Mouse (Mus musculus) megakaryocyte-erythroid progenitor cell, adult 5-6 weeks (primary cell): ENCODE data around the gene Plcl1. TPM values are rescaled to one million over a fixed set of nuclear protein-coding genes. Genes with fewer than 3 reads are reported as not detected.

Experiments used
- ATAC-seq: replicated peaks from 2 replicates; pipeline ENCODE4 v1.8.0; 2016; ENCODE audit warnings: mild to moderate bottlenecking, inconsistent platforms; ENCODE audit not compliant: severe bottlenecking, poor library complexity, low FRiP score, low TSS enrichment
- total RNA-seq, 2 experiments: library from RNA; stranded (forward) in 1 of 2; stranded (reverse) in 1 of 2; fragments of 200-1000, 215-1000 nt in 1 of 2; fragments of >200 nt in 1 of 2; fragmentation: Nextera tagmentation in 1 of 2; gene quantifications; 2 replicates each; pipeline ENCODE4 v1.2.3; 2014 to 2017

Plcl1 gene
- total RNA-seq, 2 experiments from 2014 or later, result not detected

GRCm38 (mm10) chr1:55738746-55739365 lies 333.1 kb downstream of the Plcl1 start:
- ATAC-seq, result no peak

GRCm38 (mm10) chr1:55741885-55742284 lies 336.2 kb downstream of the Plcl1 start:
- ATAC-seq, result no peak

- ATAC-seq, result no peak
These were observed 342.8 kb downstream of the Plcl1 start for GRCm38 (mm10) chr1:55748516-55748915.

- no peak for ATAC-seq
These were observed 344.0 kb downstream of the Plcl1 start for GRCm38 (mm10) chr1:55749770-55750169.

GRCm38 (mm10) chr1:55755742-55756141 lies 350.0 kb downstream of the Plcl1 start:
- ATAC-seq, result peak; percentile 67; the same call in 1 of the 2 replicates

- no peak for ATAC-seq
These were observed 356.6 kb downstream of the Plcl1 start for GRCm38 (mm10) chr1:55762284-55762683.

- no peak for ATAC-seq
These were observed 357.4 kb downstream of the Plcl1 start for GRCm38 (mm10) chr1:55763171-55763570.

GRCm38 (mm10) chr1:55766743-55767142 lies 361.0 kb downstream of the Plcl1 start:
- ATAC-seq, result no peak

GRCm38 (mm10) chr1:55770072-55770785 lies 364.5 kb downstream of the Plcl1 start:
- ATAC-seq, result no peak

GRCm38 (mm10) chr1:55792817-55793216 lies 387.1 kb downstream of the Plcl1 start:
- ATAC-seq, result no peak

Other genes with a start within 250 kb of the Plcl1 start
- gene Rftn2, start 179.1 kb upstream of the Plcl1 start, total RNA-seq (2014; fragmentation: Nextera tagmentation), result 0.26 TPM in 1 of 2 replicates, not detected in the other
- 0.11 TPM in 1 of 2 replicates, not detected in the other for gene Rftn2, start 179.1 kb upstream of the Plcl1 start, total RNA-seq (2017)
- 8.8 and 11.1 TPM in 2 replicates for gene Mars2, start 168.7 kb upstream of the Plcl1 start, total RNA-seq (2014; fragmentation: Nextera tagmentation)
- gene Mars2, start 168.7 kb upstream of the Plcl1 start, total RNA-seq (2017), result 11.4 and 12.2 TPM in 2 replicates
- gene Boll, start 42.5 kb upstream of the Plcl1 start, total RNA-seq (2014; fragmentation: Nextera tagmentation), result 0.40 and 1.9 TPM in 2 replicates
- not detected in 2 replicates for gene Boll, start 42.5 kb upstream of the Plcl1 start, total RNA-seq (2017)